Mouse (Mus musculus) CH12.LX (cell line): ENCODE results near the gene Gch1. TPM values are rescaled to one million over a fixed set of nuclear protein-coding genes. Genes with fewer than 3 reads are reported as not detected.
"Not testable (repeated sequence)": the region's sequence is repeated elsewhere in the genome, so short reads cannot be mapped to it uniquely, and the experiment has no call there.

Experiments
- DNase-seq: peaks from one replicate; pipeline ENCODE4 v3.0.0-alpha.2; 2013; ENCODE audit errors: extremely low read depth
- H3K27ac ChIP-seq: 2 replicates; pipeline ENCODE4 v1.5.1; 2012; ENCODE audit warnings: low read depth, mild to moderate bottlenecking, control low read depth, moderate library complexity; ENCODE audit not compliant: insufficient read depth
- H3K27me3 ChIP-seq: replicated peaks from 2 replicates; pipeline ENCODE3; 2012; ENCODE audit warnings: inconsistent platforms
- H3K36me3 ChIP-seq, 2 experiments: replicated peaks in 1 of 2; 2 replicates each; pipeline versions ENCODE3 to v1.6.1; 2012; ENCODE audit warnings: inconsistent platforms in 1 of 2, low read length in 1 of 2, mild to moderate bottlenecking in 1 of 2, mixed read lengths in 1 of 2, moderate library complexity in 1 of 2; ENCODE audit not compliant: control insufficient read depth in 1 of 2, insufficient read depth in 1 of 2
- H3K4me1 ChIP-seq, 2 experiments: 2 replicates each; pipeline ENCODE4 v1.6.1; 2012; ENCODE audit warnings: inconsistent platforms in 1 of 2, moderate library complexity in 1 of 2; ENCODE audit not compliant: insufficient read depth in 2 of 2, control insufficient read depth in 1 of 2
- H3K4me2 ChIP-seq: 2 replicates; pipeline ENCODE4 v1.6.1; 2012; ENCODE audit warnings: low read depth, mild to moderate bottlenecking, control low read depth; ENCODE audit not compliant: poor library complexity, insufficient read depth, severe bottlenecking
- H3K4me3 ChIP-seq, 3 experiments: fragments of 150-350 bp in 1 of 3; sonication (generic) in 1 of 3; replicated peaks in 1 of 3; 2 replicates each; pipeline versions ENCODE3 to v1.5.1; 2011 to 2012; ENCODE audit warnings: low read depth in 2 of 3, low read length in 2 of 3, mild to moderate bottlenecking in 2 of 3, moderate library complexity in 2 of 3, control low read depth in 1 of 3, improper control_type of control experiment in 1 of 3, inconsistent platforms in 1 of 3, mixed read lengths in 1 of 3; ENCODE audit not compliant: poor library complexity in 1 of 3
- H3K79me2 ChIP-seq: replicated peaks from 2 replicates; pipeline ENCODE4 v1.6.1; 2012; ENCODE audit warnings: mild to moderate bottlenecking, moderate library complexity; ENCODE audit not compliant: control insufficient read depth, poor library complexity, insufficient read depth, severe bottlenecking; ENCODE audit errors: extremely low read depth
- H3K9ac ChIP-seq: 2 replicates; pipeline ENCODE4 v1.6.1; 2012; ENCODE audit warnings: low read depth, mild to moderate bottlenecking, control low read depth, moderate library complexity; ENCODE audit not compliant: insufficient read depth
- H3K9me3 ChIP-seq: replicated peaks from 2 replicates; pipeline ENCODE3; 2012; ENCODE audit warnings: low read length, inconsistent platforms, mixed read lengths
- CTCF ChIP-seq, 2 experiments: IDR thresholded peaks in 1 of 2; conservative IDR thresholded peaks in 1 of 2; 2 replicates each; pipeline ENCODE4 v1.5.1; 2011 to 2012; ENCODE audit warnings: low read depth in 2 of 2, low read length in 2 of 2, improper control_type of control experiment in 1 of 2, inconsistent platforms in 1 of 2, mild to moderate bottlenecking in 1 of 2, moderate library complexity in 1 of 2
- JUN ChIP-seq: IDR thresholded peaks from 2 replicates; pipeline ENCODE4 v1.6.1; 2011; ENCODE audit warnings: low read depth, mild to moderate bottlenecking, low read length, improper control_type of control experiment, moderate library complexity; ENCODE audit not compliant: insufficient read depth
- JUND ChIP-seq: conservative IDR thresholded peaks from 2 replicates; pipeline ENCODE4 v1.6.1; 2011; ENCODE audit warnings: low read depth, low read length, improper control_type of control experiment
- KAT2A ChIP-seq: IDR thresholded peaks from 2 replicates; pipeline ENCODE4 v1.6.1; 2012; ENCODE audit warnings: low read length, improper control_type of control experiment, inconsistent platforms; ENCODE audit not compliant: insufficient replicate concordance
- MAFK ChIP-seq: IDR thresholded peaks from 2 replicates; pipeline ENCODE4 v1.6.1; 2011; ENCODE audit warnings: low read length, improper control_type of control experiment; ENCODE audit not compliant: insufficient replicate concordance
- MYC ChIP-seq: IDR thresholded peaks from 2 replicates; pipeline ENCODE4 v1.6.1; 2011; ENCODE audit warnings: low read depth, mild to moderate bottlenecking, improper control_type of control experiment, low read length
- PAX5 ChIP-seq: IDR thresholded peaks from 2 replicates; pipeline ENCODE4 v1.6.1; 2012; ENCODE audit warnings: low read length, inconsistent platforms, mixed read lengths
- POLR2AphosphoS2 ChIP-seq: IDR thresholded peaks from 2 replicates; pipeline ENCODE4 v1.6.1; 2011; ENCODE audit warnings: low read depth, low read length, improper control_type of control experiment
- RAD21 ChIP-seq: IDR thresholded peaks from 2 replicates; pipeline ENCODE4 v1.6.1; 2011; ENCODE audit warnings: low read depth, mild to moderate bottlenecking, low read length, improper control_type of control experiment, moderate library complexity
- SMC3 ChIP-seq: IDR thresholded peaks from 2 replicates; pipeline ENCODE4 v1.6.1; 2011; ENCODE audit warnings: low read depth, low read length, improper control_type of control experiment
- TCF12 ChIP-seq: IDR thresholded peaks from 2 replicates; pipeline ENCODE4 v1.6.1; 2014; ENCODE audit warnings: low read depth, mild to moderate bottlenecking, inconsistent platforms, low read length, improper control_type of control experiment
- ZC3H11A ChIP-seq: IDR thresholded peaks from 2 replicates; pipeline ENCODE4 v1.6.1; 2012; ENCODE audit warnings: low read depth, mild to moderate bottlenecking, inconsistent platforms, low read length, improper control_type of control experiment
- ZKSCAN1 ChIP-seq: IDR thresholded peaks from 2 replicates; pipeline ENCODE4 v1.6.1; 2012; ENCODE audit warnings: low read depth, inconsistent platforms, low read length, improper control_type of control experiment, borderline replicate concordance
- ZMIZ1 ChIP-seq: IDR thresholded peaks from 2 replicates; pipeline ENCODE4 v1.6.1; 2012; ENCODE audit warnings: low read depth, mild to moderate bottlenecking, inconsistent platforms, low read length, improper control_type of control experiment
- dilution Hi-C: fragments of 300-500 bp; cut with MboI; formaldehyde crosslinking; loops from 2 replicates; pipeline ENCODE4 v1.14.3; 2020; ENCODE audit warnings: low sequenced_read_pairs; ENCODE audit not compliant: extremely low pct_unique_long_range_greater_than_20kb, extremely low pct_ligation_motif_present
- in situ Hi-C: fragments of 300-500 bp; cut with MboI; formaldehyde crosslinking; loops from 3 replicates; pipeline ENCODE4 v1.14.3; 2019; ENCODE audit warnings: low sequenced_read_pairs, low pct_ligation_motif_present, low pct_unique_long_range_greater_than_20kb, mixed read lengths
- polyA plus RNA-seq: library from polyadenylated mRNA; unstranded; fragments of >175 nt; gene quantifications from 2 replicates; pipeline ENCODE4 v1.2.1, GENCODE M21; 2012; ENCODE audit warnings: low read depth; ENCODE audit not compliant: insufficient read length
- total RNA-seq, 2 experiments: library from RNA; depleted of rRNA; stranded (reverse); fragments of 300-350 nt in 1 of 2; fragments of >200 nt in 1 of 2; gene quantifications; 2 replicates each; pipeline ENCODE4 v1.2.3; 2012 to 2014

The Gch1 gene
- total and polyA plus RNA-seq, 3 experiments = 5.7 to 6.5 (median 5.7) TPM

- H3K36me3 ChIP-seq = no peaks in the 10 kb centered on the region
- peaks cover 4% of the 10 kb centered on the region for H3K9me3 ChIP-seq
- dilution Hi-C loops = no loop called here
- TF ChIP-seq MAFK = no peak
- TF ChIP-seq PAX5 = no peak
- no peak for TF ChIP-seq JUND
- no peak for TF ChIP-seq ZC3H11A
- TF ChIP-seq CTCF (conservative IDR thresholded peaks at IDR 0.05 in 1 of 2, IDR thresholded peaks at IDR 0.05 in 1 of 2; ENCODE audit: low read depth in 2 of 2, low read length in 2 of 2) = no peak
- TF ChIP-seq RAD21 = no peak
- no peak for TF ChIP-seq POLR2AphosphoS2
- no peak for TF ChIP-seq ZMIZ1
- H3K27ac ChIP-seq = no peak overlapping the region
- H3K9ac ChIP-seq = no peak overlapping the region
- no peaks in the 10 kb centered on the region for H3K79me2 ChIP-seq
- in situ Hi-C loops = no loop called here
- peaks cover 0 to 4% of the 10 kb centered on the region in 2 experiments; a peak in 1 of 4 replicates for H3K4me1 ChIP-seq
- no peak overlapping the region for H3K4me3 ChIP-seq
- H3K27me3 ChIP-seq = no peaks in the 10 kb centered on the region
- DNase-seq = no peak
- no peak overlapping the region for H3K4me2 ChIP-seq
Measured at GRCm38 (mm10) chr14:47116062-47116762, 73.0 kb downstream of the Gch1 start.

GRCm38 (mm10) chr14:47115154-47115553, 74.1 kb downstream of the Gch1 start:
- no peak for DNase-seq
- H3K4me1 ChIP-seq = peaks cover 0 to 4% of the 10 kb centered on the region in 2 experiments; a peak in 1 of 4 replicates
- H3K36me3 ChIP-seq = no peaks in the 10 kb centered on the region
- no peaks in the 10 kb centered on the region for H3K79me2 ChIP-seq
- H3K4me2 ChIP-seq = no peak overlapping the region
- no peak overlapping the region for H3K4me3 ChIP-seq
- H3K27ac ChIP-seq = no peak overlapping the region
- H3K9ac ChIP-seq = no peak overlapping the region
- H3K27me3 ChIP-seq = no peaks in the 10 kb centered on the region
- in situ Hi-C loops = no loop called here
- dilution Hi-C loops = no loop called here
- TF ChIP-seq TCF12 (no peak), MYC (no peak), MAFK (no peak), JUND (no peak)
- peaks cover 4% of the 10 kb centered on the region for H3K9me3 ChIP-seq

- Histone ChIP-seq H3K4me2 (no peak overlapping the region), H3K4me1 (peaks cover 4 to 18% of the 10 kb centered on the region in 2 experiments; a peak in 2 of 4 replicates), H3K9me3 (peaks cover 5% of the 10 kb centered on the region), H3K27ac (no peak overlapping the region), H3K4me3 (no peak overlapping the region)
- in situ Hi-C loops (no loop called here), dilution Hi-C loops (no loop called here)
- DNase-seq = no peak
- TF ChIP-seq SMC3 = no peak
- TF ChIP-seq ZKSCAN1 = no peak
- no peak for TF ChIP-seq JUN
- no peak for TF ChIP-seq KAT2A
- TF ChIP-seq TCF12 = no peak
- TF ChIP-seq, all 38 proteins: peak for 0
- Histone ChIP-seq H3K79me2 (no peaks in the 10 kb centered on the region), H3K9ac (no peak overlapping the region), H3K36me3 (no peaks in the 10 kb centered on the region), H3K27me3 (no peaks in the 10 kb centered on the region)
Measured at GRCm38 (mm10) chr14:47111341-47111740, 77.9 kb downstream of the Gch1 start.

DNA sequence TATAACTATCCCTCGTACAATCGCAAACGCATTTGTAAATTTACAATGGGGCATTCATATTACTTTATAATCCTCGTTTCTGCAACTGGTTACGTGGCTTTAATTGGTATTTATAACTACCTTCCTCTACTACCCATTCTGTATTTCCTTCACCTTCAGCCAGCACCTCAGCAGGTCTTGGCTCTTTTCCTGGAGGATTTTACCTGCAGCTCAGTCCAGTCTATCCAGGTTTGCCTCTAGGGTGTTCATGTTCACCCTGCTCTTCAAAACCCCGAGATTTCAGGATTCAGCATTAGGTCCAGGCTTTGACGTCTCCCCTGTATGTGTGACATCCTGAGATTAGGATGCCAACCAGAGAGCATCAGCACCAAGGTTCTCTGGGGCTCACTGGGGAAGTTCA, 78.8 kb downstream of the Gch1 start:
- DNase-seq, H3K27me3 ChIP-seq, dilution Hi-C loops, H3K4me2 ChIP-seq, in situ Hi-C loops, H3K36me3 ChIP-seq, H3K4me3 ChIP-seq, H3K9ac ChIP-seq, H3K79me2 ChIP-seq, H3K9me3 ChIP-seq, H3K27ac ChIP-seq: not testable (repeated sequence)
- H3K4me1 ChIP-seq = peaks cover 6 to 27% of the 10 kb centered on the region in 2 experiments; a peak in 2 of 4 replicates
